Mouse (Mus musculus): Measurements from ENCODE around the gene Zbed6.

DNA sequence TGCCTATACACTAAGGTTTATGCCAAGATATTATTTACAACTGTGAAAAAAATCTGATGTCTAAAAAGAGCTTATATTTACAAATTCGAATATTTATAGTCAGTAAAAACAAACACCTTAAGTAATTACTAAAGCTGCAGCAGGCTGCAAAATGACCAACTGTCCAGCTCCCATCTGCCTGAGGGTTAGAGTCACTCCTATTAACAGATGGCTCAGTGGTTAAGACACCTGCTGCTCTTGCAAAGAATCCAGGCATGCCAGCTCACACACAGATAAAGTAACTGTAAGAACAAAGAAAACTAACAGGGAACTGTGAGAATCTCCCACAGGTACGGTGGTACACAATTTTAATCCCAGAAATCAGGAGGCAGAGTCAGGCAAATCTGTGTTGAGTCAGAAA is 35.6 kb downstream of the Zbed6 start:
- no peak for TF ChIP-seq CTCF (conservative IDR thresholded peaks at IDR 0.05; ENCODE audit: insufficient read depth, insufficient read length, low read depth, low read length)
- no peak for TF ChIP-seq POLR2A (IDR thresholded peaks at IDR 0.05; ENCODE audit: low read depth, low read length)

Measured in kidney, adult 2 months (tissue).